Mouse (Mus musculus) neural tube, embryonic 12.5 days (tissue): ENCODE data around the gene Slc35f3. TPM values are rescaled to one million over a fixed set of nuclear protein-coding genes. Genes with fewer than 3 reads are reported as not detected.

Experiments
- ATAC-seq: fragments of 200-750 bp; cut with Nextera tagmentation; 2 replicates; pipeline ENCODE4 v1.8.0; 2017; ENCODE audit warnings: low read depth, mild to moderate bottlenecking, moderate TSS enrichment, moderate library complexity; ENCODE audit not compliant: low FRiP score
- H3K27ac ChIP-seq: fragments of 300-500 bp; sonication (generic); 2 replicates; pipeline ENCODE4 v1.5.1; 2016
- H3K27me3 ChIP-seq: fragments of 300-500 bp; sonication (generic); replicated peaks from 2 replicates; pipeline ENCODE4 v1.6.1; 2016; ENCODE audit warnings: mild to moderate bottlenecking
- H3K36me3 ChIP-seq: fragments of 300-500 bp; sonication (generic); 2 replicates; pipeline ENCODE4 v1.6.1; 2016; ENCODE audit warnings: mild to moderate bottlenecking
- H3K4me1 ChIP-seq: fragments of 300-500 bp; sonication (generic); 2 replicates; pipeline ENCODE4 v1.6.1; 2016
- H3K4me2 ChIP-seq: fragments of 300-500 bp; sonication (generic); replicated peaks from 2 replicates; pipeline ENCODE4 v1.6.1; 2016; ENCODE audit warnings: mild to moderate bottlenecking
- H3K4me3 ChIP-seq: fragments of 300-500 bp; sonication (generic); 2 replicates; pipeline ENCODE4 v1.5.1; 2016
- H3K9ac ChIP-seq: fragments of 300-500 bp; sonication (generic); 2 replicates; pipeline ENCODE4 v1.6.1; 2016; ENCODE audit warnings: mild to moderate bottlenecking
- H3K9me3 ChIP-seq: fragments of 300-500 bp; sonication (generic); 2 replicates; pipeline ENCODE4 v1.6.1; 2016; ENCODE audit warnings: mild to moderate bottlenecking
- WGBS: fragments of 180-500 bp; shearing (Covaris S2); methylation state at CpG from one replicate; pipeline ENCODE4 v1.1.7; 2016; 5-methylcytosine and 5-hydroxymethylcytosine counted together
- polyA plus RNA-seq: library from polyadenylated mRNA; unstranded; fragments of >200 nt; fragmentation: Nextera tagmentation; extraction: Ambion mirVana; gene quantifications from 2 replicates; pipeline ENCODE4 v1.2.1, GENCODE M21; 2016

Gene Slc35f3
- polyA plus RNA-seq, 1 experiment from 2014 or later = 0.61 TPM

GRCm38 (mm10) chr8:126291951-126292350 is 6.4 kb upstream of the Slc35f3 start:
- H3K4me1 ChIP-seq = no peaks in the 10 kb centered on the region
- WGBS = 83% methylated on average over 10 of the region's 10 CpGs
- H3K4me3 ChIP-seq = no peak overlapping the region
- ATAC-seq = no peak
- no peaks in the 10 kb centered on the region for H3K9me3 ChIP-seq
- no peaks in the 10 kb centered on the region for H3K36me3 ChIP-seq
- no peak overlapping the region for H3K27ac ChIP-seq
- H3K4me2 ChIP-seq = no peak overlapping the region
- no peak overlapping the region for H3K9ac ChIP-seq
- H3K27me3 ChIP-seq = no peaks in the 10 kb centered on the region

GRCm38 (mm10) chr8:126297284-126297845 is 993 bp upstream of the Slc35f3 start:
- H3K27me3 ChIP-seq = peaks cover 28% of the 10 kb centered on the region
- H3K36me3 ChIP-seq = no peaks in the 10 kb centered on the region
- no peak overlapping the region; the same call in 1 of the 2 replicates for H3K4me2 ChIP-seq
- ATAC-seq = no peak
- H3K4me3 ChIP-seq = no peak overlapping the region
- H3K9me3 ChIP-seq = no peaks in the 10 kb centered on the region
- 23% methylated on average over 1 of the region's 1 CpGs for WGBS
- H3K4me1 ChIP-seq = peaks cover 6% of the 10 kb centered on the region; the same call in 1 of the 2 replicates
- H3K9ac ChIP-seq = no peak overlapping the region
- H3K27ac ChIP-seq = no peak overlapping the region

GRCm38 (mm10) chr8:126299333-126299732 is 975 bp downstream of the Slc35f3 start:
- no peaks in the 10 kb centered on the region for H3K36me3 ChIP-seq
- peak overlapping the region; percentile 97; the same call in 1 of the 2 replicates for H3K4me2 ChIP-seq
- H3K4me1 ChIP-seq = peaks cover 6% of the 10 kb centered on the region; the same call in 1 of the 2 replicates
- no peak overlapping the region for H3K9ac ChIP-seq
- H3K27me3 ChIP-seq = peaks cover 28% of the 10 kb centered on the region
- H3K4me3 ChIP-seq = no peak overlapping the region
- no peaks in the 10 kb centered on the region for H3K9me3 ChIP-seq
- WGBS = 25% methylated on average over 7 of the region's 7 CpGs
- no peak for ATAC-seq
- H3K27ac ChIP-seq = no peak overlapping the region

GRCm38 (mm10) chr8:126300350-126300749 is 2.0 kb downstream of the Slc35f3 start:
- Histone ChIP-seq H3K9ac (no peak overlapping the region), H3K4me1 (peaks cover 6% of the 10 kb centered on the region; the same call in 1 of the 2 replicates), H3K9me3 (no peaks in the 10 kb centered on the region), H3K27ac (no peak overlapping the region), H3K36me3 (no peaks in the 10 kb centered on the region), H3K4me2 (no peak overlapping the region), H3K4me3 (no peak overlapping the region), H3K27me3 (peaks cover 28% of the 10 kb centered on the region)
- ATAC-seq = no peak
- WGBS = 86% methylated on average over 5 of the region's 5 CpGs

GRCm38 (mm10) chr8:126301580-126301979 is 3.2 kb downstream of the Slc35f3 start:
- no peaks in the 10 kb centered on the region for H3K9me3 ChIP-seq
- 54% methylated on average over 6 of the region's 6 CpGs for whole genome bisulfite sequencing
- H3K4me1 ChIP-seq = peaks cover 6% of the 10 kb centered on the region; the same call in 1 of the 2 replicates
- ATAC-seq = no peak
- H3K36me3 ChIP-seq = no peaks in the 10 kb centered on the region
- H3K9ac ChIP-seq = no peak overlapping the region
- peaks cover 28% of the 10 kb centered on the region for H3K27me3 ChIP-seq
- H3K4me3 ChIP-seq = no peak overlapping the region
- H3K27ac ChIP-seq = no peak overlapping the region
- no peak overlapping the region for H3K4me2 ChIP-seq

GRCm38 (mm10) chr8:126307164-126307563 is 8.8 kb downstream of the Slc35f3 start:
- no peak overlapping the region for H3K4me3 ChIP-seq
- no peak overlapping the region for H3K27ac ChIP-seq
- H3K9ac ChIP-seq = no peak overlapping the region
- H3K9me3 ChIP-seq = no peaks in the 10 kb centered on the region
- 92% methylated on average over 9 of the region's 9 CpGs for WGBS
- H3K36me3 ChIP-seq = no peaks in the 10 kb centered on the region
- H3K4me2 ChIP-seq = no peak overlapping the region
- H3K4me1 ChIP-seq = no peaks in the 10 kb centered on the region
- H3K27me3 ChIP-seq = no peaks in the 10 kb centered on the region
- no peak for ATAC-seq

GRCm38 (mm10) chr8:126309015-126309414 is 10.7 kb downstream of the Slc35f3 start:
- Histone ChIP-seq H3K9me3 (no peaks in the 10 kb centered on the region), H3K9ac (no peak overlapping the region), H3K4me2 (no peak overlapping the region), H3K27me3 (no peaks in the 10 kb centered on the region), H3K27ac (no peak overlapping the region), H3K36me3 (no peaks in the 10 kb centered on the region), H3K4me3 (no peak overlapping the region), H3K4me1 (no peaks in the 10 kb centered on the region)
- WGBS = 42% methylated on average over 1 of the region's 1 CpGs
- no peak for ATAC-seq

- Histone ChIP-seq H3K27ac (no peak overlapping the region), H3K27me3 (no peaks in the 10 kb centered on the region), H3K9ac (no peak overlapping the region), H3K36me3 (no peaks in the 10 kb centered on the region), H3K9me3 (no peaks in the 10 kb centered on the region), H3K4me3 (no peak overlapping the region), H3K4me2 (no peak overlapping the region), H3K4me1 (no peaks in the 10 kb centered on the region)
- 75% methylated on average over 2 of the region's 2 CpGs for WGBS
- no peak for ATAC-seq
These were observed 26.6 kb downstream of the Slc35f3 start for GRCm38 (mm10) chr8:126324931-126325330.

GRCm38 (mm10) chr8:126326136-126326535 is 27.8 kb downstream of the Slc35f3 start:
- Histone ChIP-seq H3K4me3 (no peak overlapping the region), H3K4me2 (no peak overlapping the region), H3K36me3 (no peaks in the 10 kb centered on the region), H3K27ac (no peak overlapping the region), H3K27me3 (no peaks in the 10 kb centered on the region), H3K9me3 (no peaks in the 10 kb centered on the region), H3K9ac (no peak overlapping the region), H3K4me1 (no peaks in the 10 kb centered on the region)
- ATAC-seq = no peak
- WGBS = 75% methylated on average over 1 of the region's 1 CpGs

GRCm38 (mm10) chr8:126326731-126327130 is 28.4 kb downstream of the Slc35f3 start:
- no peaks in the 10 kb centered on the region for H3K27me3 ChIP-seq
- no peaks in the 10 kb centered on the region for H3K36me3 ChIP-seq
- no peak overlapping the region for H3K4me3 ChIP-seq
- 83% methylated on average over 8 of the region's 8 CpGs for WGBS
- H3K4me1 ChIP-seq = no peaks in the 10 kb centered on the region
- no peak for ATAC-seq
- no peak overlapping the region for H3K4me2 ChIP-seq
- no peak overlapping the region for H3K27ac ChIP-seq
- H3K9me3 ChIP-seq = no peaks in the 10 kb centered on the region
- H3K9ac ChIP-seq = no peak overlapping the region

GRCm38 (mm10) chr8:126327786-126328185 is 29.4 kb downstream of the Slc35f3 start:
- Histone ChIP-seq H3K4me3 (no peak overlapping the region), H3K4me1 (no peaks in the 10 kb centered on the region), H3K36me3 (no peaks in the 10 kb centered on the region), H3K9ac (no peak overlapping the region), H3K27me3 (no peaks in the 10 kb centered on the region), H3K4me2 (no peak overlapping the region), H3K9me3 (no peaks in the 10 kb centered on the region), H3K27ac (no peak overlapping the region)
- WGBS = 62% methylated on average over 5 of the region's 5 CpGs
- no peak for ATAC-seq

- no peak overlapping the region for H3K27ac ChIP-seq
- no peaks in the 10 kb centered on the region for H3K27me3 ChIP-seq
- no peaks in the 10 kb centered on the region for H3K4me1 ChIP-seq
- 78% methylated on average over 2 of the region's 3 CpGs for WGBS
- H3K4me3 ChIP-seq = no peak overlapping the region
- ATAC-seq = no peak
- H3K36me3 ChIP-seq = no peaks in the 10 kb centered on the region
- no peaks in the 10 kb centered on the region for H3K9me3 ChIP-seq
- H3K4me2 ChIP-seq = no peak overlapping the region
- no peak overlapping the region for H3K9ac ChIP-seq
These were observed 40.5 kb downstream of the Slc35f3 start for GRCm38 (mm10) chr8:126338864-126339263.

GRCm38 (mm10) chr8:126339357-126339756 is 41.0 kb downstream of the Slc35f3 start:
- Histone ChIP-seq H3K9ac (no peak overlapping the region), H3K4me1 (no peaks in the 10 kb centered on the region), H3K4me2 (no peak overlapping the region), H3K27ac (no peak overlapping the region), H3K27me3 (no peaks in the 10 kb centered on the region), H3K9me3 (no peaks in the 10 kb centered on the region), H3K36me3 (no peaks in the 10 kb centered on the region), H3K4me3 (no peak overlapping the region)
- ATAC-seq = no peak
- WGBS = 88% methylated on average over 3 of the region's 3 CpGs
